Mouse (Mus musculus) frontal cortex, adult (tissue): ENCODE measurements around the gene Pptc7.

Source experiments
- ATAC-seq: cut with Nextera tagmentation; 2 replicates; pipeline ENCODE4 v1.9.2; 2017; ENCODE audit warnings: mild to moderate bottlenecking, moderate library complexity, mixed read lengths; ENCODE audit not compliant: low TSS enrichment

The Pptc7 gene

GRCm38 (mm10) chr5:122267136-122267535 lies 17.0 kb upstream of the Pptc7 start:
- ATAC-seq = no peak

GRCm38 (mm10) chr5:122267899-122268298 lies 16.3 kb upstream of the Pptc7 start:
- no peak for ATAC-seq

- ATAC-seq = no peak
These were observed 15.1 kb upstream of the Pptc7 start for GRCm38 (mm10) chr5:122268858-122269604.

GRCm38 (mm10) chr5:122272821-122273220 lies 11.3 kb upstream of the Pptc7 start:
- no peak for ATAC-seq

GRCm38 (mm10) chr5:122274785-122275184 lies 9.4 kb upstream of the Pptc7 start:
- ATAC-seq = no peak

GRCm38 (mm10) chr5:122278946-122279345 lies 5.2 kb upstream of the Pptc7 start:
- no peak for ATAC-seq

- ATAC-seq = no peak
These were observed 4.3 kb upstream of the Pptc7 start for GRCm38 (mm10) chr5:122279799-122280421.

GRCm38 (mm10) chr5:122280422-122280826 lies 3.7 kb upstream of the Pptc7 start:
- ATAC-seq = no peak

GRCm38 (mm10) chr5:122280827-122281462 lies 3.2 kb upstream of the Pptc7 start:
- no peak for ATAC-seq

GRCm38 (mm10) chr5:122283828-122284182 lies 360 bp upstream of the Pptc7 start:
- no peak for ATAC-seq

GRCm38 (mm10) chr5:122285029-122285766 lies 1.0 kb downstream of the Pptc7 start:
- peak; percentile 33; the same call in 1 of the 2 replicates for ATAC-seq

- no peak for ATAC-seq
These were observed 1.6 kb downstream of the Pptc7 start for GRCm38 (mm10) chr5:122285767-122286150.

- no peak for ATAC-seq
These were observed 2.0 kb downstream of the Pptc7 start for GRCm38 (mm10) chr5:122286191-122286590.

GRCm38 (mm10) chr5:122287026-122287425 lies 2.9 kb downstream of the Pptc7 start:
- no peak for ATAC-seq

GRCm38 (mm10) chr5:122288147-122288811 lies 4.1 kb downstream of the Pptc7 start:
- no peak for ATAC-seq

GRCm38 (mm10) chr5:122291149-122291548 lies 7.0 kb downstream of the Pptc7 start:
- no peak for ATAC-seq

GRCm38 (mm10) chr5:122291553-122292339 lies 7.6 kb downstream of the Pptc7 start:
- no peak for ATAC-seq

- no peak for ATAC-seq
These were observed 9.0 kb downstream of the Pptc7 start for GRCm38 (mm10) chr5:122293131-122293530.

GRCm38 (mm10) chr5:122294219-122294735 lies 10.1 kb downstream of the Pptc7 start:
- no peak for ATAC-seq

GRCm38 (mm10) chr5:122295113-122295935 lies 11.2 kb downstream of the Pptc7 start:
- ATAC-seq = no peak
